Mouse (Mus musculus) retina, postnatal 1 day (tissue): ENCODE results near the gene Tmem53.
A peak's percentile ranks its signal among the peaks of the same experiment; 100 is the strongest.
"Not testable (repeated sequence)": the region's sequence is repeated elsewhere in the genome, so short reads cannot be mapped to it uniquely, and the experiment has no call there.

Experiments used
- DNase-seq: peaks from one replicate; pipeline ENCODE4 v3.0.0-alpha.2; 2012

Gene Tmem53

GRCm38 (mm10) chr4:117252755-117253154 lies 1.0 kb downstream of the Tmem53 start:
- DNase-seq = no peak

DNA sequence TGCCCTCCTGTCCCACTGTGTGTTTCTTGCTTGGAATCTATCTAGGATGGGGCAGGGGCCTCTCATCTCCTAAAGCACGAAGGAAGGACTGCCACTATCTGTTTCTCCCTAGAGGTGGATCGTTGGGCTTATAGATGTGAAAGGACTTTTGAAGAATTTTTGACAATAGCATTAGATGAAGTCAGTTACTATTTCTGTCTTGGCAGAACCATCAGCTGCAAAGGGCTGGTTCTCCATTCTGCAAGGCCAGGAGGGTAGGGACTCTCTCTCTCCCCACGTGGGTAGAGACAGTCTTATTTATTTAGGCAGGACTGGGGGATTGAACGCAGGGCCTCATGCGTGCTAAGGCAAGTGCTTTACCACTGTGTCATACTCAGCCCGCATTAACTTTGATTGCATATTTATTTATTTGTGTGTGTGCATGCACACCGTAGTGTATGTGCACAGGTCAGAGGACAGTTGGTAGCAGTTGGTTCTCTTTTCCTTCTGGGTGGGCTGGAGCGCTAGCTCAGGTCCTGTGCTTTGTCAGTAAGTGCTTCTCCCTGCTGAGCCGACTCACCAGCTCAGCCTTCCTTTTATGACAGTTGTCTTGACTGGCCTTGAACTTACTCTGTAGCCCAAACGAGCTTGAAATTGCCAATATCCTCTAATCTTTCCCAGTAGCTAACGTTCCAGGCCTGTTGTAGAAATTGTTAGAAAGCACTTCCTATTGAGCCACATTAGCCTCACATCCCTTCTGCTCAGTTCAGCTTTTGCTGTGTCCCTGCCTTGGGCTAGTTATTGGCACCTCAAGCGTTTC lies 1.7 kb downstream of the Tmem53 start:
- no peak for DNase-seq

GRCm38 (mm10) chr4:117254017-117254627 lies 2.4 kb downstream of the Tmem53 start:
- DNase-seq = no peak

DNA sequence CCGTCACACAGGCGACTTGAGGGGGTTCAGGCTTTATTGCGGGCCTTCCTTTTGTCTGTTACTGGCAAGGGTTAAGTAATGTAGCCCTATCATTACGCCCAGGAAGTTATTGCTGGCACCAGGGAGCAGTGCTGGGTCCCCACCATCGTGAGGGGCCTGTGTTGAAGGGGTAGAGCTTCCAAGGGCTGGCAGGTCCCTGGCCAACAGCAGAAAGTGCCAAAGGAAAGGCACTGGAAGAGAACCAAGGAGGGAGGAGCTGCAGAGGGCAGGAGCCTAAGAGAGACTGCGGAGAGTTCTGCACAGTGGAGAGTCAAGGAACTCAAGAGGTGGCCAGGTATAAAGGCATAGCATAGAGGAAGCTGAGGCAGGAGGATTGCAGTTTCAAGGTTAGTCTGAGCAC lies 2.9 kb downstream of the Tmem53 start:
- DNase-seq = no peak

DNA sequence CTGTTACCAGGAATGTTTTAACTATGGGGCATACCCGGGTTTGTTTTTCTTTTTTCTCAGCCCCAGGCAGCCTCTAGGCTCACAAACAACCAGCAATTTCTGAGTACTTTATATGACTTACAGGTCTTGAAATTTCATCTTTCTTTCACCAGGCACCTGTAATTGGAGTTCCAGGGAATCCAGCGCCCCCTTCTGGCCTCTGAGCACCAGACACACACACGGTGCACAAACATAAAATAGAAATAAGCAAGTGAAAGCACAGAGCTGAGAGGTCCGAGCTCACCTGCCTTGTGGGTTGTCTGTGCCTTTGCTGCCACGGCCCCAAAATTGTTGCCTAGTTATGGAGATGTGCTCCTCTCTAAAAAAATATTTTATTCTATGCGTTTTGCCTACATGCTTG lies 8.2 kb downstream of the Tmem53 start:
- DNase-seq = not testable (repeated sequence)

DNA sequence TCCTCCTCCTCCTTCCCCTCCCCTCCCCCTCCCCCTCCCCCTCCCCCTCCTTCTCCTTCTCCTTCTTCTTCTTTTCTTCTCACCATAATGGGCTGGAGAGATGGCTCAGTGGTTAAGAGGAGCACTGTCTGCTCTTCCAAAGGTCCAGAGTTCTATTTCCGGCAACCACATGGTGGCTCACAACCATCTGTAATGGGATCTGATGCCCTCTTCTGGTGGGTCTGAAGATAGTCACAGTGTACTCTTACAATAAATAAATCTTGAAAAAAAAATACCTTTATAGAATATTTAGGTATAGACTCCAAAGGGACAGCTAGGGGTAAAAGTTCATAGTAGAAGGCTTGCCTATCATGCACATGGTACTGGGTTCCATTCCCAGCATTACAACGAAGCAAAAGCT lies 9.5 kb downstream of the Tmem53 start:
- DNase-seq = no peak

DNA sequence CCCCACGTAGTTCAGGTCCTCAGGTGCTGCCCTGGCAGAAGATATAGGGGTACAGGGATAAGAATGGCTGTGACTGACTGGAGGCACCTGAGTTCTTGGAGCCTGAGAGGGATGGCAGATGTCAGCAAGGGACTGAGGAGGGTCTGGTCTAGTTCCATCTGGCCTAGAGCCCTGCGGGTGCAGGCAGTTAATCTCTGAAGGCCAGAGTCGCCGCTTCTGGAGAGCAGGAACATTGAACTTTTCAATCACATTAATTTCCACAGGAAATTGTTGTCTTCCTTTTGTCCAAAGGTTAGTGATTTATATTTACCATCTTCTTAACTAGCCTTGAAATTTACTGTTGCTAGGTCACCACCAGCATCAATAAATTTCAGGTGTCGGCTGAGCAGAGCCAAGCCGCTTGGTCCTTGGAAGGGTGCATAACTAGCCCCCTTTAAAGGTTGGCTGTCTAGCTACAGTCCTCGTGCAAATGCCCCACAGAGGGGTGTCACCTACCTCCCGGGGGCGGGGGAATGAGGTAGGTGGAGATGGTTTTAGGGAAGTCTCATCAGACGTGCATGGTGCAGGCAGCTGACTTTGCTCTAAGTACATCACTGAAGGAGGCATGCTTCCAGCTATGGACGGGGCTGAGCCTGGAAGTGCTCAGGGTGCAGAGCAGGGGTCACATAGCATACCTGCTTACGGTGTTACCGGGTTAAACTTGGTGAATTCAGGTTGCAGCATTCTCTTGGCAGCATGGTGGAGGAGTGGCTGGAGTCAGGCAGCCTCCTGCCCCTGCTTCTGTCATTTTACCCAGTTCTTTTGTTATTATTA lies 10.6 kb downstream of the Tmem53 start:
- DNase-seq = no peak

DNA sequence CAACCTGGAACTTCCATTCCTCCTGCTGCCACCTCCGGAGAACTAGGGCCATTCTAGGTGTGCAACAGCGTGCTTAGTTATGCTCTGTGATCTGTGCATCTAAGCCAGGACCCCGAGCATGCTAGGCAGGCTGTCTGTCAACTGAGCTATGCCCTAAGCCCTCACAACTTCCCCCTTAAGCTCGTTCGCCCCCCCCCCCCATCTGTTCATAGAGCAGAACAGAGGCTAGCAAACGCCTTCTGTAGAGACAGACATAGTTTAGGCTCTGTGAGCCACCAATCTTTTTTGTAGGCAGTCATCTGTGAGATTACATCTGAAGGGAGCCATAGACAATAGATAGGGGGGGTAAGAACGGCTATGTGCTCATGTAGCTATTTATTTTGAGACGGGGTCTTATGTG lies 11.2 kb downstream of the Tmem53 start:
- DNase-seq = peak; percentile 70

- peak; percentile 83 for DNase-seq
These were observed 15.5 kb downstream of the Tmem53 start for GRCm38 (mm10) chr4:117267284-117267683.

GRCm38 (mm10) chr4:117267831-117268437 lies 16.2 kb downstream of the Tmem53 start:
- no peak for DNase-seq

DNA sequence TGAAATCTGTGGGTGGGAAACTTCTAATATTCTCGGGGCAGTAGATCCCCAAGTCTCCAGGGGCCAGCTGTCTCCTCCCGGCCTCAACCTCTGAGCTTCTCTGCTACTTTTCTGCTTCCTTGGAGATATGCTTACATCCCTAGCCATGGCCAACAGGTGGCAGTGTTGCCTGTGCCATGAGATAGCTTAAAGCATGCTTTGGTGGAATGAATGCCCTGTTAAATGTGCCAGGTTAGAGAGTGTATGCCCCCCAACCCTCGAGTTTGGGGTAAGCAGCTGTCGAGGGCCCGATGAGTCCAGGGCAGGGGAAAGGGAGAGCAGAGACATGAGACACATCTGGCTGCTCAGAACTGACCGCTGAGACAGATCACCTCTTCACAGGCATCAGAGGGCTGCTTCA lies 18.5 kb downstream of the Tmem53 start:
- DNase-seq = peak; percentile 91

- DNase-seq = peak; percentile 89
These were observed 20.7 kb downstream of the Tmem53 start for GRCm38 (mm10) chr4:117272459-117272858.

DNA sequence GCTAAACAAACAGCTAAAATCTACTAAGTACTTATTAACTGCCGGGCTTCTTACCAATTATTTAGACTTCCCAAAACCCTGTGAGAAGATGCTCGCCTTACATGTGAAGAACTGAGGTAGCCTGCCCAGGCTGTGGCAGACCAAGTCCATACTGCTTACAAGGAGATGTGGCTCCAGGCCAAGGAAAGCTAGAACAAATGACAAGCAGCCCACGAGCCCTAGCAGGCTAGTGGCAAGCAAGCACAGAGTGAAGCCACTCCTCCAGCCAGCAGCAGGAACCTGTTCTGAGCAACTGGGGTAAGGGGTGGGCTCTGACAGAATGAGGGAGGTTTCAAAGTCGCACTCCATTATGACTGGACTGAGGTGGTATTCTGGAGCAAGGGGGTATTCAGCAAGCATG lies 23.0 kb downstream of the Tmem53 start:
- DNase-seq = no peak

DNA sequence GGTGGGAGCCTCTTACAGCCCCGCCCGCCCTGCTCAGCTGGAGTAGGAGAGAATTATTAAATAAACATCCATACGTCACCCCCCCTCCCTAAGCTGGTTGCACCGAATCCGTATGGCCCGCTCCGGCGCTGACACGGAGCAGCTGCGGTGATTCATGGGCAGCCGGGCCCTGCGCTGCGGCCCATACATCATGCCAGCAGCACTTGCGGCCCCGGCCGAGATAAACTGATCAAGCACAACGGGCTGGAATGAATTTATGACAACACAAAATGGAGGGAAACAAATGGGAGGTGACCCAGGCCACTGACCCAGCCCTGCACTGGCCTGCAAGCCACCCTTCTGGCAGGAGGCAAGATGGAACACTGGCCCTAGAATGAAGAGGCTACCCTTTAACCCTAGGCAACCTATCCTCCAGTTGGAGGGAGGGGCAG lies 24.5 kb downstream of the Tmem53 start:
- no peak for DNase-seq

DNA sequence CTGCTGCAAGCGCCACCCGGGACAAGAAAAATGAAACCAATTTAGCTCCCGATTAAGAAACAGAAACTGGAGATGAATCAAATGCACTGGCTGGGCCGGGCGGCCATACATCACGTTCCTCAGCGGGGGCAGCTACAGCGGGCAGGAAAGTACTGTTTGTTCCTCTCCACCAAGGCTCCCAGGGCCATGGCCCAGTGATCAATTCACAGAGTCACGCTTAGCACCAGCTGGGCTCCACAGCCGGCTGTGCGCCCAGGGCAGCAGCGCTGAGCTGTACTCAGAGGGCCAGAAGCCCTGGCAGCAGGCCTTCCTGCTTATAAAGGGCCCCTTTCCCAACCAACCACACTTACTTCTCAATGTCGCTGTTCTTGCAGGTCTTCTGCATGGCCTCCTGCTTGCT lies 25.3 kb downstream of the Tmem53 start:
- DNase-seq = no peak

GRCm38 (mm10) chr4:117277687-117278086 lies 25.9 kb downstream of the Tmem53 start:
- DNase-seq = no peak

DNA sequence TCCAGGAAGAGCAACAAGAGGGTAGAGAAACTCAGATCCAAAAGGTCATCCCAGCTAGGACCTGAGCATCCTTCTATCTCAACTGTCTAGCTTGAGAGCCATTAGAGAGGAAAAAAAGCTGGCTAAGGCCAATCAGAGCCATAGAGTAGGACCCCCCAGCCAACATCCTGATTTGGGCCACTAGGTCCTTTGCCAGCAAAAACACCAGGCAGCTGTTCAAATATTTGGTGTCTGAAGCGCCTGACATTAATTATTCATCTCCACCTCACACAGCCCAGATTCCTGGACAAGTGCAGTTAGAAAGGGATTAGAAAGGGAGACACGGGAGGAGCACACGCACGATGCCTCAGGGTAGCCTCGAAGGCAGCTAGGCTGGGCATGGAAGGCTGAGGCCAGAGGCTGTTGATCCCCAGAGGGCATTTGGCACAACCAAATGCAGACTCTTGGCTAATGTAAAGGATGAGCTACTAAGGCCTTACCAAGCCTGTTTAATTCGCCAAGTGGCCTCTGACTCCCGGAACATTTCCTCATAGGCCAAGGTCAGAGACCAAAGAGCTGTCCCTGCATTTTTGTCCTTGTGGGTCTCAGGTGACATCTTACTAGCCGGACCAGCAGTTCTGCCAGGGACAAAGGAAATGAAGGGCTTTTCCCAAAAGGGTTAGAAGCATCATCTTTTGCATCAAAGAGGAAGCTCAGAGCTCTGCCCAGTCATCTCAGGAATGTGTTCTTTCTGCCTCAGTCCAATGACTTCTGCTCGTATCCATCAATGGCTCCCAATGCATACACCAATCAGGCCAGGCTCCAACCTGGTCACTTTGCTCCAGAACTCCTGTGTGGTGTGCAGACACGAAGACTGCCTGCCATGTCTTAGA lies 26.9 kb downstream of the Tmem53 start:
- no peak for DNase-seq

DNA sequence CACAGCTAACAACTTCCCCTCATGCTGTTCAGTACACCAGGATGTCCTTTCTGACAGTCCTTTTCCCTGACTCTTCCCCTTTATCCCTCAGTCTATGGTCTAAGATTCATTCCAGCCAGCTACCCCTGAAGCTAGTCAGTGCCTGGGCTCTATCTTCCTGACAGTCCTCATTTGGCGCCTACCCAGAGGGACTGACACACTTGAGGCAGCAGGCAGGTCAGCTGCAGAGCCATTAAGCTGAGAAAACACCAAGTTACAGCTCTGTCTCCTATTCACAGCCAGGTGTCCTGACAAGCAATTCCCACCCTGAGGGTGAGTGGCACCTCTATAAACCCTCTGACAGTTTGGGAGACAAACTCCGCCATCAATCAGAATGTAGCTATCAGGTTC lies 27.5 kb downstream of the Tmem53 start:
- DNase-seq = no peak

GRCm38 (mm10) chr4:117280397-117280930 lies 28.7 kb downstream of the Tmem53 start:
- no peak for DNase-seq

GRCm38 (mm10) chr4:117281090-117281845 lies 29.5 kb downstream of the Tmem53 start:
- DNase-seq = no peak
